8 mouse cellular contexts compared by ENCODE assay signal in genomic region chr13:36116520-36117142, GRCm38 (mm10). TPM values are rescaled to one million over a fixed set of nuclear protein-coding genes. Genes with fewer than 3 reads are reported as not detected.
DNase-seq lines count a peak whose midpoint lies in the region; ATAC-seq lines count a peak whose summit lies in the region.

No protein-coding gene starts in this region.

- WGBS in forebrain, embryonic 12.5 days: 7% methylated on average over 21 of the region's 21 CpGs
- WGBS in lung, embryonic 16.5 days: 7% methylated on average over 21 of the region's 21 CpGs

- peaks cover 21% of the 10 kb centered on the region for H3K4me1 ChIP-seq in forebrain, embryonic 12.5 days
- peaks cover 4% of the 10 kb centered on the region; the same call in 1 of the 2 replicates for H3K4me1 ChIP-seq in lung, embryonic 16.5 days (replicated peaks; ENCODE audit: control insufficient read depth, insufficient read depth, low read length)

- peak overlapping the region; percentile 66 for H3K4me3 ChIP-seq in forebrain, embryonic 12.5 days (replicated peaks)
- H3K4me3 ChIP-seq in lung, embryonic 16.5 days (ENCODE audit: low read length): peak overlapping the region; percentile 87

- H3K27me3 ChIP-seq in forebrain, embryonic 12.5 days: no peaks in the 10 kb centered on the region
- no peaks in the 10 kb centered on the region for H3K27me3 ChIP-seq in lung, embryonic 16.5 days (ENCODE audit: control insufficient read depth, insufficient read depth, low read depth, low read length)

- peak; percentile 46 for DNase-seq in ES-CJ7 (ENCODE audit: low read depth, low spot score)
- peak; percentile 56 for DNase-seq in c-Kit-positive CD71-positive TER-119-positive erythroid progenitor cells, embryonic 14.5 days (ENCODE audit: low spot score)
- peak; percentile 23 to 39 for DNase-seq in heart, postnatal 36 days
- DNase-seq in layer of hippocampus, postnatal 10 days (ENCODE audit: low spot score in 2 of 2): peak; percentile 23 to 50
- DNase-seq in ovary, postnatal 36 days (ENCODE audit: low spot score): peak; percentile 47
- peak; percentile 25 for DNase-seq in thymus, postnatal 25 days

- H3K9me3 ChIP-seq in forebrain, embryonic 12.5 days: no peaks in the 10 kb centered on the region
- H3K9me3 ChIP-seq in lung, embryonic 16.5 days (ENCODE audit: control insufficient read depth, low read length): no peaks in the 10 kb centered on the region

- intact Hi-C loops in heart, postnatal 36 days (cut with DNase I): loop anchor here (2.0 to 5.0 kb wide), 2 partner anchors 98 to 161 kb away; no protein-coding TSS in a partner anchor

- peak overlapping the region; percentile 64 for H3K9ac ChIP-seq in forebrain, embryonic 12.5 days
- H3K9ac ChIP-seq in lung, embryonic 16.5 days (ENCODE audit: low read length): peak overlapping the region; percentile 80

- no peak overlapping the region for H3K27ac ChIP-seq in forebrain, embryonic 12.5 days
- peak overlapping the region; percentile 98; the same call in 1 of the 2 replicates for H3K27ac ChIP-seq in lung, embryonic 16.5 days (ENCODE audit: low read length)

- no peaks in the 10 kb centered on the region for H3K36me3 ChIP-seq in forebrain, embryonic 12.5 days (replicated peaks)
- no peaks in the 10 kb centered on the region for H3K36me3 ChIP-seq in lung, embryonic 16.5 days (ENCODE audit: control insufficient read depth, insufficient read depth, low read length)

- ATAC-seq in forebrain, embryonic 12.5 days (ENCODE audit: low FRiP score): peak; percentile 16
- peak; percentile 6; the same call in 1 of the 2 replicates for ATAC-seq in lung, embryonic 16.5 days (ENCODE audit: low read depth)

- peak overlapping the region; percentile 88 for H3K4me2 ChIP-seq in forebrain, embryonic 12.5 days
- H3K4me2 ChIP-seq in lung, embryonic 16.5 days (ENCODE audit: low read depth, low read length): peak overlapping the region; percentile 82

RNA-seq across cellular contexts. Expression of gene Fars2, which starts 0.6 kb away (rescaled TPM):
- 29.5 and 30.0 TPM in 2 replicates for polyA plus RNA-seq in forebrain, embryonic 12.5 days (2016; fragmentation: Nextera tagmentation; extraction: Ambion mirVana)
- total RNA-seq in heart, postnatal 36 days (2021): 10 to 100 TPM; 79.2 to 87.6 TPM
- total RNA-seq in layer of hippocampus, postnatal 10 days (2021): 10 to 100 TPM; 34.5 to 39.1 TPM
- polyA plus RNA-seq in lung, embryonic 16.5 days (2015; fragmentation: Nextera tagmentation; extraction: Ambion mirVana): 38.1 and 39.6 TPM in 2 replicates

RNA-seq across cellular contexts. Expression of gene Lyrm4, which starts 0.7 kb away (rescaled TPM):
- 20.3 and 23.6 TPM in 2 replicates for polyA plus RNA-seq in forebrain, embryonic 12.5 days (2016; fragmentation: Nextera tagmentation; extraction: Ambion mirVana)
- 10 to 100 TPM in 1 of 2 experiments, 1 to 10 TPM in 1; 9.8 to 10.7 TPM for total RNA-seq in heart, postnatal 36 days (2021)
- 10 to 100 TPM; 19.6 to 20.6 TPM for total RNA-seq in layer of hippocampus, postnatal 10 days (2021)
- 23.2 and 23.7 TPM in 2 replicates for polyA plus RNA-seq in lung, embryonic 16.5 days (2015; fragmentation: Nextera tagmentation; extraction: Ambion mirVana)
